Mouse (Mus musculus) T-helper 1 cell (primary cell): Measurements from ENCODE around the gene Cpne5.

Experiments
- in situ Hi-C: fragments of 300-600 bp; cut with MboI, MseI; formaldehyde crosslinking; loops from one replicate; pipeline ENCODE4 v1.15.1; 2025; ENCODE audit warnings: high pct_unique_total_duplicates

The Cpne5 gene

GRCm38 (mm10) chr17:29147273-29147672, 90.7 kb downstream of the Cpne5 start:
- in situ Hi-C loops: no loop called here

DNA sequence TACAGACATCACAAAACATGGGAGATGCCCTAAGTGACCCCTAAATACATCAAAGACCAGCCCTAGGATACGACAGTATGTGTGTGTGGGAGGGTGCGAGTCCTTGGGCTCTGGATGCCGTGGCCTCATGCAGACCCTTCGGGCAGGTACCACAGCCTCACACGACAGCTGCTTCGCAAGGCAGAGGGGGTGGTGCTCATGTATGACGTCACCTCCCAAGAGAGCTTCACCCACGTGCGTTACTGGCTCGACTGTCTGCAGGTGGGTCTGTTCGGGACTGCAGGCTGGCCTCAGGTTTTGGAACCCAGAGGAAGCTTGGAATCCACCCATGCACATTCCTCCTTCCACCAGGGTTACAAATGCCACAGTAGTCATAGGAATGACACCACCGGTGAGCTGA, 92.9 kb downstream of the Cpne5 start:
- in situ Hi-C loops: no loop called here

- in situ Hi-C loops: no loop called here
Measured at GRCm38 (mm10) chr17:29143266-29143665, 94.7 kb downstream of the Cpne5 start.

GRCm38 (mm10) chr17:29141577-29141976, 96.4 kb downstream of the Cpne5 start:
- in situ Hi-C loops: no loop called here

DNA sequence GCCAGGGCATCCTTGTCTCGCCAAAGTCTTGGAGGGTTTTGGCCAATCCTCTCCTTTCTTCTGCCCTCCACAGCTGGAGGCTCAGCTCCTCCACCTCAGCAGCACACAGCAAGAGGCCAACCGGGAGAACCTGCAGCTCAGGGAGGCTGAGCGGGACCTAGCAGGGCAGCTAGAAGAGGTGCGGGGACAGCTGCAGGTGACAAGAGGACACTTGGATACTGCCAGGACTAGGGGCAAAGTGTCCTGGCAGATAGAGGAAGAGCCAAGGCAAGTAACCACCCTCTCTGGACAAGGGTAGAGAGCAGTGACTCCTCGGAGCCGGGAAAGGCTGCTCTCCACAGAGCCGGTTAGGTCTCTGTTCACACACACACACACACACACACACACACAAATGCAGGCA, 100.1 kb downstream of the Cpne5 start:
- in situ Hi-C loops: no loop called here

GRCm38 (mm10) chr17:29136236-29136635, 101.7 kb downstream of the Cpne5 start:
- in situ Hi-C loops: no loop called here

GRCm38 (mm10) chr17:29135066-29135465, 102.9 kb downstream of the Cpne5 start:
- in situ Hi-C loops: no loop called here

DNA sequence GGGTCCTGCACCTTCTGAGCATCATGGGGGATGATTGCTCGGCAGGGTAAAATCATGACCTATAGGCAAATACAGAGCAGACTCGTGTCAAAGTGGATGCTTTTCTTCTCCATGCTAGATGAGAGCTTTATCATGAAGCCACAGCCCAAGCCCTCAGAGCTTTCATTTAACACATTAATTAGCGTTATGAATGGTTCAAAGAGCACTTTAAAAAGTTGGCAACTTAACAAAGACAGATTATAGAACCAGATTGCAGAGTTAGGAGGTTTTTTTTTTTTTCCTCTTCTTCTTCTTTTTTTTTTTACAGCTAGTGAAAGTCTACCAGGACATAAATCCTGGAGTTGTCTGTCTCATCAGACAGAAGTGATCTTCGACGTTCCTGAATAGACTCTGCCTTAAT, 108.6 kb downstream of the Cpne5 start:
- in situ Hi-C loops: loop anchor here (10.0 kb wide), 2 partner anchors 1205 to 1975 kb away; no protein-coding TSS in a partner anchor

DNA sequence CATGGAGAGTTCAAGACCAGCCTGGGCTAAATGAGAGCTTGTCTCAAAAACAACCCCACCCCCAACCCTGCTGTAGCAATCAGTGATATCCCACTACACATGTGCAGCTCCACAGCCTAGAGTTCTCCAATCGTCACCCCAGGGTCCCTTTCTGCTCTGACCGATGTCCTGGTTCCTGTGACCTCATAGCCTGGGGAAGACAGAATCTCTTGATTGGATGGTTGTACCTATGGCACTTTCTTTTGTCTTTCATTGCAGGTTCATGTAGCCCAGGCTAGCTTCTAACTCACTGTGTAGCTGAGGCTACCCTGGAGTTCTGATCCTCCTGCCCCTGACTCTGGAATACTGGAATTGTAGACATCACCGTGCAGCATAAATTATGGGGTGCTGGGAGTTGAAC, 111.4 kb downstream of the Cpne5 start:
- in situ Hi-C loops: loop anchor here (10.0 kb wide), 2 partner anchors 1208 to 1972 kb away; no protein-coding TSS in a partner anchor

- in situ Hi-C loops: loop anchor here (10.0 kb wide), 2 partner anchors 1211 to 1969 kb away; no protein-coding TSS in a partner anchor
Measured at GRCm38 (mm10) chr17:29123578-29124174, 114.3 kb downstream of the Cpne5 start.

- in situ Hi-C loops: loop anchor here (10.0 kb wide), 2 partner anchors 1212 to 1968 kb away; no protein-coding TSS in a partner anchor
Measured at GRCm38 (mm10) chr17:29122817-29123216, 115.2 kb downstream of the Cpne5 start.

GRCm38 (mm10) chr17:29120666-29121065, 117.3 kb downstream of the Cpne5 start:
- in situ Hi-C loops: loop anchor here (10.0 kb wide), 2 partner anchors 1214 to 1966 kb away; no protein-coding TSS in a partner anchor

DNA sequence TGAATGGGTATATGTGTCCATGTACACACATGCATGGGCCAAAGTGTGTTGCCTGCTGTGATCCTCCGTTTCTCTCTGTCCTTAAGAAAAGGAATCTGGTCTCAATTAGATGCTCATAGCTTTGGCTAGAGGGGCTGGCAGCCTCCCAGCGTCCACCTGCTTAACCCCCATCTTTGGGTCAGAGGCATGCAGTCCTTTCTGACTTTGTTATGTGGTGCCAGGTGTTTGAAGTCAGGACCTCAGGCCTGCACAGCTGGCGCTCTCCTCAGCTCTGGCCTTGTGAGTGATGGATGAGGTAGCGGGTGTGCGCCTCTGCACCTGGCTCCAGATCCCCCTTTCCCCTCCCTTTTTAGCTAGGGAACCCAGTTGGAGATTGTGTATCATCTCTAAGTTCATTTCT, 119.9 kb downstream of the Cpne5 start:
- in situ Hi-C loops: no loop called here

GRCm38 (mm10) chr17:29117006-29117648, 120.8 kb downstream of the Cpne5 start:
- in situ Hi-C loops: no loop called here

DNA sequence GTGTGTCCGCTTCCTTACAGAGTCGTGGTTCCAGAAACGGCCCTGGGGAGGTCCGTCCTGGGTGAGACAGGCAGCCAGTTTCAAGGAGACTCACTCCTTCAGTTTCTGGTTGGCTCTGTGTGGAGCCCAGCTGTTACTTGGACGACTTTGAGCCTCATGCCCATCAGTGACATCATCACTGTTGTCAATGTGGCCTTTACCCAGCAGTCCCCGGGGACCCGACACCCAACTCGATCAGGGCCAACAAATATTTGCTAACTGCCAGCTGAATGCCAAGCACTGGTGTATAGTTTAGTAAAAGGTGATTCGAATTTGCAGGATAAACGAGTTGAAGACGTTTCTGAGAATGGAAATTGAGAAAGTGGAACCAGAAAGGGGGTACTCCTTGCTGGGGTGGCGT, 121.9 kb downstream of the Cpne5 start:
- in situ Hi-C loops: no loop called here

DNA sequence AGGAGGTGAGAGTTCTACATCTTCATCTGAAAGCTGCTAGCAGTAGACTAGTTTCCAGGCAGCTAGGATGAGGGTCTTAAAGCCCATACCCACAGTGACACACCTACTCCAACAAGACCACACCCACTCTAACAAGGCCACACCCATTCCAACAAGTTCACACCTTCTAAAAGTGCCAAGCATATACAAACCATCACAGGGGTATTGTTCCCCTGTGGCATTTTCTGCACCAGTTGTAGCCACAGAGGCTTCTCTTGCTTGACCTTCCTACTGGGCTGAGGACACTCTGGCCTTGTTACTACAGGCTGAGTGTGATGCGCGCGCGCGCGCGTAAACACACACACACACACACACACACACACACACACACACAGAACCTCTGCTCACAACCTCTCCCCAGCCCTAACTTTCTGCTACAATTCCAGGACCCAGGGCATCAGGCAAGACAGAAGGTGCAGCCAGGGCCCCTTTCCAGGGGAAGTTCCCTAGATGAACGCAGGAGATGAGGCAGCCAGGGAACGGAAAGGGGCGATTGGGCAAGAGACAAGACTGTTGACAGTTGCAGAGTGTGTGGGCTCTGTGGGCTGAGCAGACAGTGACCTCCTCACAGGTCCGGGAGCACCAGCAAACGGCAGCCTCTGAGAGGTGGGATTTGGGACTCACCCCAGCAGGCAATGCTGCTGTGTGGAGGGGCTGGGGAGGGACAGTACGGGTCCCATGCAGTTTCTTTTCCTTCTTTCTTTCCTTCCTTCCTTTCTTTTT, 124.2 kb downstream of the Cpne5 start, which contains the start of gene Rab44:
Rab44 (plus strand) TSS at position 555 of the 762 bp plus-strand sequence.
- in situ Hi-C loops: loop anchor here (5.0 kb wide), 1 partner anchor 114 kb away; no protein-coding TSS in a partner anchor

GRCm38 (mm10) chr17:29111332-29111731, 126.6 kb downstream of the Cpne5 start:
- in situ Hi-C loops: loop anchor here (5.0 kb wide), 1 partner anchor 116 kb away; no protein-coding TSS in a partner anchor

DNA sequence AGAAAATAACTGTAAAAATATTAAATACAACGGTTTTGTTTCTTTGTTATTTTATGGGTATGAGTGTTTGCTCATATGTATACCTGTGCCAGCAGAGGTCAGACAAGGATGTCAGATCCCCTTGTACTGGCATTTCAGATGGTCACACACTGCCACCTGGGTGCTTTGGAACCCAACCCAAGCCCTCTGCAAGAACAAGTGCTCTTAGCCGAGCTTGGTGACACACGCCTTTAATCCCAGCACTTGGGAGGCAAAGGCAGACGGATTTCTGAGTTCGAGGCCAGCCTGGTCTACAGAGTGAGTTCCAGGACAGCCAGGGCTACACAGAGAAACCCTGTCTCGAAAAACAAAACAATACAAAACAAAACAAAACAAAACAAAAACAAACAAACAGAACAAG, 127.6 kb downstream of the Cpne5 start:
- in situ Hi-C loops: loop anchor here (5.0 kb wide), 1 partner anchor 117 kb away; no protein-coding TSS in a partner anchor
